Mouse (Mus musculus) limb, embryonic 12.5 days (tissue): ENCODE data around the gene Zfp980. TPM values are rescaled to one million over a fixed set of nuclear protein-coding genes. Genes with fewer than 3 reads are reported as not detected.

Experiments
- polyA plus RNA-seq: library from polyadenylated mRNA; unstranded; fragments of >200 nt; fragmentation: Nextera tagmentation; extraction: Ambion mirVana; gene quantifications from 2 replicates; pipeline ENCODE4 v1.2.1, GENCODE M21; 2016

Zfp980 gene
- polyA plus RNA-seq, 1 experiment from 2014 or later = not detected

Other genes starting within 250 kb of the Zfp980 start
- gene Zfp990, start 159.9 kb upstream of the Zfp980 start, polyA plus RNA-seq = 0.18 and 0.19 TPM in 2 replicates
- gene Gm13212, start 85.5 kb upstream of the Zfp980 start, polyA plus RNA-seq = 1.5 and 2.2 TPM in 2 replicates
- not detected in 2 replicates for gene Zfp986, start 198.1 kb downstream of the Zfp980 start, polyA plus RNA-seq